Mouse (Mus musculus) limb, embryonic 14.5 days (tissue): ENCODE data around the gene Trim11. TPM values are rescaled to one million over a fixed set of nuclear protein-coding genes. Genes with fewer than 3 reads are reported as not detected.

Experiments used
- ATAC-seq: fragments of 200-750 bp; cut with Nextera tagmentation; 2 replicates; pipeline ENCODE4 v1.8.0; 2017; ENCODE audit warnings: low read depth, moderate number of reproducible peaks, moderate TSS enrichment; ENCODE audit not compliant: low FRiP score
- DNase-seq: peaks from one replicate; pipeline ENCODE4 v3.0.0-alpha.2; 2015; ENCODE audit warnings: low spot score
- H3K27ac ChIP-seq: fragments of 300-500 bp; sonication (generic); replicated peaks from 2 replicates; pipeline ENCODE4 v1.5.1; 2014; ENCODE audit warnings: low read depth, mild to moderate bottlenecking, low read length, moderate library complexity, mixed read lengths
- H3K27me3 ChIP-seq: fragments of 300-500 bp; sonication (generic); 2 replicates; pipeline ENCODE4 v1.6.1; 2014; ENCODE audit warnings: low read length, mixed read lengths; ENCODE audit not compliant: control insufficient read depth, insufficient read depth
- H3K36me3 ChIP-seq: fragments of 300-500 bp; sonication (generic); 2 replicates; pipeline ENCODE4 v1.6.1; 2014; ENCODE audit warnings: mild to moderate bottlenecking, low read length, moderate library complexity, mixed read lengths; ENCODE audit not compliant: control insufficient read depth, insufficient read depth
- H3K4me1 ChIP-seq: fragments of 300-500 bp; sonication (generic); 2 replicates; pipeline ENCODE4 v1.6.1; 2014; ENCODE audit warnings: antibody characterized with exemption, low read length, mixed read lengths; ENCODE audit not compliant: control insufficient read depth, insufficient read depth
- H3K4me2 ChIP-seq: fragments of 300-500 bp; sonication (generic); replicated peaks from 2 replicates; pipeline ENCODE4 v1.6.1; 2014; ENCODE audit warnings: low read depth, mild to moderate bottlenecking, low read length, moderate library complexity; ENCODE audit not compliant: severe bottlenecking
- H3K4me3 ChIP-seq: fragments of 300-500 bp; sonication (generic); replicated peaks from 2 replicates; pipeline ENCODE4 v1.5.1; 2014; ENCODE audit warnings: low read length
- H3K9ac ChIP-seq: fragments of 300-500 bp; sonication (generic); 2 replicates; pipeline ENCODE4 v1.6.1; 2014; ENCODE audit warnings: mild to moderate bottlenecking, low read depth, low read length, moderate library complexity; ENCODE audit not compliant: severe bottlenecking
- H3K9me3 ChIP-seq: fragments of 300-500 bp; sonication (generic); 2 replicates; pipeline ENCODE4 v1.6.1; 2016; ENCODE audit warnings: low read length; ENCODE audit not compliant: control insufficient read depth
- POLR2A ChIP-seq: fragments of 200-500 bp; IDR thresholded peaks from 2 replicates; pipeline ENCODE4 v1.8.0; 2012; ENCODE audit warnings: inconsistent platforms, mild to moderate bottlenecking, moderate library complexity, borderline replicate concordance; ENCODE audit not compliant: insufficient read depth, insufficient read length; ENCODE audit errors: extremely low read depth
- whole genome bisulfite sequencing: fragments of 180-500 bp; shearing (Covaris S2); extraction: QIAGEN DNeasy Blood & Tissue Kit; methylation state at CpG from one replicate; pipeline ENCODE4 v1.1.7; 2014; 5-methylcytosine and 5-hydroxymethylcytosine counted together
- polyA plus RNA-seq, 2 experiments: library from polyadenylated mRNA; depleted of rRNA in 1 of 2; stranded (reverse) in 1 of 2; unstranded in 1 of 2; fragments of >200 nt; fragmentation: Nextera tagmentation in 1 of 2; extraction: Ambion mirVana in 1 of 2; gene quantifications; 2 replicates each; pipeline versions ENCODE4 v1.2.1 to v1.2.3; 2012 to 2014

The Trim11 gene
- polyA plus RNA-seq, 2 experiments = 21.4 to 29.7 TPM

DNA sequence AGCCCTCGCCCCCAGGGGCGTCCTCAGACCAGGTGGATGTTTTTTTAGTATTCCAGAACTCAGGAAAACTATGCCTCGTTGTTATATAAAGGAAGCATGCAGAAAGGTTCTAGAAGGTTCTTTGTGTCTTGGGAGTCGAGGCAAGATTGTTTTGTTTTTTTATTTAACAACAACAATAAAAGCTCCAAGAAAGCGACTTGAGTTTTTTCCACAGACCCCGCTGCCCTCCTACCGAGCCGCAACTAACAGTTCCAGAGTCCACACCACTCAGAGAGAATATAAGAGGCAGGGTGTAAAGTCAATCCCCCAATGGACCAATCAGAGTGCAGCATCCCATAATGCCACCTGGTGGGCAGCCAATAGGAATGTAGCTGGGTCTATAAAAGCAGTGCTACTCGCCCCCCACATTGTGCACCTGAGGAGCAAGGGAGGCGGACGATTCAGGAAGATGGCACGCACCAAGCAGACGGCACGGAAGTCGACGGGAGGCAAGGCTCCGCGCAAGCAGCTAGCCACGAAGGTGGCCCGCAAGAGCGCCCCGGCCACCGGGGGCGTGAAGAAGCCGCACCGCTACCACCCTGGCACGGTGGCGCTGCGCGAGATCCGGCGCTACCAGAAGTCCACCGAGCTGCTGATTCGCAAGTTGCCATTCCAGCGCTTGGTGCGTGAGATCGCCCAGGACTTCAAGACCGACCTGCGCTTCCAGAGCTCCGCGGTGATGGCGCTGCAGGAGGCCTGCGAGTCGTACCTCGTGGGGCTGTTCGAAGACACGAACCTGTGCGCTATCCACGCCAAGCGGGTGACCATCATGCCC is 16.3 kb upstream of the Trim11 start:
- no peak for TF ChIP-seq POLR2A
- 58% methylated on average over 50 of the region's 50 CpGs for WGBS
- Histone ChIP-seq H3K27me3 (0 out of 2 replicates have a peak, but pooled peaks cover 4% of the 10 kb centered on the region), H3K36me3 (peaks cover 9% of the 10 kb centered on the region), H3K4me3 (no peak overlapping the region), H3K9ac (no peak overlapping the region), H3K9me3 (no peaks in the 10 kb centered on the region), H3K27ac (no peak overlapping the region), H3K4me2 (no peak overlapping the region), H3K4me1 (peaks cover 14% of the 10 kb centered on the region; the same call in 1 of the 2 replicates)
- no peak for ATAC-seq
- no peak for DNase-seq

DNA sequence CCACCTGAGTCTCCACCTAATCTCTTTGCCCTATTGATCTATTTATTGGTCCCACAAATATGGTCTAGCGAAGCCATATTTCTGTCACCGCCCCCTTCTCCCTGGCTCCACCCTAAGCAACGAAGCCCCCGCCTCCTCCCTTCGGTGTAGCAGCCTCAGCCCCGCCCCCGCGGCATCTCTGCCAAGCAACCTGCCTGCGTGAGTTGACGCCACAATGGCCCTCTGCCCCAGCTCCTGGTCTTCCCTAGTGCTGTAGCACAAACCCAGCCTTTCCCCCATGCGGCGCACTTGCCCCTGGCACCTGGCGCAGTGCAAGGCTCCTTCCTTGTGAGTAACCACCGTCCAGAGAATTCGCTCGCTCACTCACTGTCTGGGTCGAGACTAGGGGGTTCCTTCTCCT is 14.3 kb upstream of the Trim11 start:
- H3K4me2 ChIP-seq = no peak overlapping the region

DNA sequence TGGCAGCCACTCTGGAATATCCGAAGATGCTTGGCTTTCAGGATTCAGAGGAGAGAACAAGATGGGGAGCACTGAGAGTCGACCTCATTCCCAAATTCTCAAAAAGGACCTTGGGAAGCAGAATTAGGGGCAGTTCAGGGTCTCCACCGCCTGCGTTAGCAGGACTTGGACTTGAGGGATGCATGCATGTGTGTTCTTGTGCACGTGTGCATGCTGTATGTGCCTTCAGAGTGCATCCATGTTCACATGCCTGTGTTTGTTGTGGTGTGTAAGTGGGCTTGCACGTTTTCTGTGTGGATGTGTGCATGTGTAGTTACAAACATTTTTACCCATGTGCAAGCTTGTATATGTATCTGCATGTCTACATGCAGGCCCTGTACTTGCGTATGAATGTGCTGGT is 13.7 kb upstream of the Trim11 start:
- 0 out of 2 replicates have a peak, but pooled peaks cover 4% of the 10 kb centered on the region for H3K27me3 ChIP-seq
- ATAC-seq (no peak), DNase-seq (no peak)
- no peak overlapping the region for H3K27ac ChIP-seq
- 0 out of 2 replicates have a peak, but pooled peaks cover 2% of the 10 kb centered on the region for H3K4me1 ChIP-seq
- H3K9me3 ChIP-seq = no peaks in the 10 kb centered on the region
- 89% methylated on average over 7 of the region's 7 CpGs for WGBS
- H3K9ac ChIP-seq = no peak overlapping the region
- no peak overlapping the region for H3K4me3 ChIP-seq
- TF ChIP-seq POLR2A = no peak
- no peaks in the 10 kb centered on the region for H3K36me3 ChIP-seq
- no peak overlapping the region for H3K4me2 ChIP-seq

More for the DNA sequence above, 14.3 kb upstream of the Trim11 start:
- no peak overlapping the region for H3K27ac ChIP-seq
- 0 out of 2 replicates have a peak, but pooled peaks cover 2% of the 10 kb centered on the region for H3K4me1 ChIP-seq
- whole genome bisulfite sequencing = 36% methylated on average over 17 of the region's 17 CpGs
- no peaks in the 10 kb centered on the region for H3K36me3 ChIP-seq
- no peaks in the 10 kb centered on the region for H3K9me3 ChIP-seq
- no peak overlapping the region for H3K4me3 ChIP-seq
- H3K27me3 ChIP-seq = 0 out of 2 replicates have a peak, but pooled peaks cover 4% of the 10 kb centered on the region
- TF ChIP-seq POLR2A = no peak
- ATAC-seq (no peak), DNase-seq (no peak)
- H3K9ac ChIP-seq = no peak overlapping the region

GRCm38 (mm10) chr11:58965001-58965760 is 12.7 kb upstream of the Trim11 start:
- whole genome bisulfite sequencing = 51% methylated on average over 12 of the region's 12 CpGs
- DNase-seq (no peak), ATAC-seq (no peak)
- H3K4me1 ChIP-seq = no peaks in the 10 kb centered on the region
- no peak for TF ChIP-seq POLR2A
- no peak overlapping the region for H3K9ac ChIP-seq
- H3K36me3 ChIP-seq = peaks cover 3% of the 10 kb centered on the region
- no peak overlapping the region for H3K27ac ChIP-seq
- no peak overlapping the region for H3K4me2 ChIP-seq
- H3K4me3 ChIP-seq = no peak overlapping the region
- 0 out of 2 replicates have a peak, but pooled peaks cover 4% of the 10 kb centered on the region for H3K27me3 ChIP-seq
- no peaks in the 10 kb centered on the region for H3K9me3 ChIP-seq

GRCm38 (mm10) chr11:58967346-58967745 is 10.5 kb upstream of the Trim11 start:
- no peaks in the 10 kb centered on the region for H3K27me3 ChIP-seq
- no peaks in the 10 kb centered on the region for H3K4me1 ChIP-seq
- no peak overlapping the region for H3K4me2 ChIP-seq
- no peak overlapping the region for H3K27ac ChIP-seq
- H3K4me3 ChIP-seq = no peak overlapping the region
- H3K36me3 ChIP-seq = peaks cover 16% of the 10 kb centered on the region
- DNase-seq = no peak
- no peaks in the 10 kb centered on the region for H3K9me3 ChIP-seq
- 91% methylated on average over 1 of the region's 1 CpGs for WGBS
- no peak for TF ChIP-seq POLR2A
- H3K9ac ChIP-seq = no peak overlapping the region
- no peak for ATAC-seq
